In the genomic region with DNA sequence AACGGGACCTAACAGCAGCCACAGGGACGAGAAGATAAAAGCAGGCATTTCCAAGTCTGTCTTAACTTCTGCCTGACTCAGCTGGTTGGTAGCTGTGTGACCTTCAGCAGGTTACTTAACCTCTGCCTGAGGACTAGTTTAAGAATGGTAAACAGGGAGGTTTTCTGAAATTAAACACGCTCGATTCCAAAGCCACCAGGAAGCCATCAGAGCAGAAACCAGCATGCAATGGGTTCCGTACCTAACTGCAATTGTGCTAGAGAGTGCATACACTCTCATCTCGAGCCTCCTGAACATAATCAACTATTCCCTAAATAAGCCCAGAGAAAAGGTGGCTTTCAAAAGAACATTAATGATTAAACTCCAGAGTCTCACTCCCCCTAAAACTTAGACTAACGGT, we compare ENCODE assay signal across 9 mouse cellular contexts. TPM values are rescaled to one million over a fixed set of nuclear protein-coding genes. Genes with fewer than 3 reads are reported as not detected.
A peak's percentile ranks its signal among the peaks of the same experiment; 100 is the strongest.
DNase-seq lines count a peak whose midpoint lies in the region; ATAC-seq and TF ChIP-seq lines count a peak whose summit lies in the region.
"Had no signal": no experiment of that assay in that cellular context is flagged by ENCODE, and none has a peak within 500 bp of the region (broad histone marks: within the 10 kb centered on the region; RNA-seq: fewer than 3 reads in every experiment).

No protein-coding gene starts in this region.

- no peak overlapping the region for H3K27ac ChIP-seq in kidney, embryonic 14.5 days (ENCODE audit: low read depth, low read length)
- no peak overlapping the region for H3K27ac ChIP-seq in embryonic facial prominence, embryonic 10.5 days (replicated peaks)
- peak overlapping the region; percentile 59; the same call in 1 of the 2 replicates for H3K27ac ChIP-seq in intestine, embryonic 15.5 days
- H3K27ac ChIP-seq in midbrain, postnatal 0 days (ENCODE audit: low read depth, low read length): no peak overlapping the region

- no peaks in the 10 kb centered on the region for H3K9me3 ChIP-seq in kidney, embryonic 14.5 days (ENCODE audit: control insufficient read depth, low read length)
- no peaks in the 10 kb centered on the region for H3K9me3 ChIP-seq in embryonic facial prominence, embryonic 10.5 days
- H3K9me3 ChIP-seq in intestine, embryonic 15.5 days: no peaks in the 10 kb centered on the region
- H3K9me3 ChIP-seq in midbrain, postnatal 0 days (ENCODE audit: low read length): no peaks in the 10 kb centered on the region

- ATAC-seq in kidney, embryonic 14.5 days (ENCODE audit: low FRiP score, low TSS enrichment): no peak
- no peak for ATAC-seq in intestine, embryonic 15.5 days
- ATAC-seq in midbrain, postnatal 0 days (ENCODE audit: low FRiP score): no peak

- DNase-seq in kidney, postnatal 10 days: no peak
- DNase-seq in embryonic facial prominence, embryonic 10.5 days (ENCODE audit: low spot score): no peak
- no peak for DNase-seq in midbrain, postnatal 0 days (ENCODE audit: low spot score)
- DNase-seq in frontal cortex, postnatal 36 days (ENCODE audit: low spot score in 2 of 2): no peak
- no peak for DNase-seq in urinary bladder, postnatal 14 days (ENCODE audit: low spot score)
- no peak for DNase-seq in right cerebral cortex, postnatal 14 days

- no peaks in the 10 kb centered on the region for H3K27me3 ChIP-seq in kidney, embryonic 14.5 days (ENCODE audit: control insufficient read depth, insufficient read depth, low read length)
- peaks cover 34% of the 10 kb centered on the region for H3K27me3 ChIP-seq in embryonic facial prominence, embryonic 10.5 days (replicated peaks; ENCODE audit: low read depth, poor library complexity, severe bottlenecking)
- no peaks in the 10 kb centered on the region for H3K27me3 ChIP-seq in intestine, embryonic 15.5 days (replicated peaks)
- peaks cover 14% of the 10 kb centered on the region; the same call in 1 of the 2 replicates for H3K27me3 ChIP-seq in midbrain, postnatal 0 days (ENCODE audit: insufficient read depth, low read length)

- peaks cover 33% of the 10 kb centered on the region for H3K4me1 ChIP-seq in kidney, embryonic 14.5 days (ENCODE audit: control insufficient read depth, insufficient read depth, low read length)
- H3K4me1 ChIP-seq in embryonic facial prominence, embryonic 10.5 days: peaks cover 58% of the 10 kb centered on the region
- H3K4me1 ChIP-seq in intestine, embryonic 15.5 days (replicated peaks): peaks cover 31% of the 10 kb centered on the region
- peaks cover 6% of the 10 kb centered on the region; the same call in 1 of the 2 replicates for H3K4me1 ChIP-seq in midbrain, postnatal 0 days (ENCODE audit: insufficient read depth, low read length)

- TF ChIP-seq CTCF in midbrain, postnatal 0 days (IDR thresholded peaks at IDR 0.05): no peak

- H3K9ac ChIP-seq in kidney, embryonic 14.5 days (ENCODE audit: low read depth, low read length): peak overlapping the region; percentile 64; the same call in 1 of the 2 replicates
- H3K9ac ChIP-seq in intestine, embryonic 15.5 days: peak overlapping the region; percentile 79
- no peak overlapping the region for H3K9ac ChIP-seq in midbrain, postnatal 0 days (replicated peaks; ENCODE audit: low read length, poor library complexity, severe bottlenecking)

- H3K4me3 ChIP-seq in kidney, embryonic 14.5 days (ENCODE audit: low read length): peak overlapping the region; percentile 78
- H3K4me3 ChIP-seq in embryonic facial prominence, embryonic 10.5 days: peak overlapping the region; percentile 75
- peak overlapping the region; percentile 73 for H3K4me3 ChIP-seq in intestine, embryonic 15.5 days (replicated peaks)
- no peak overlapping the region for H3K4me3 ChIP-seq in midbrain, postnatal 0 days (ENCODE audit: low read depth, low read length)

- peak overlapping the region; percentile 64 for H3K4me2 ChIP-seq in kidney, embryonic 14.5 days (replicated peaks; ENCODE audit: low read depth, low read length)
- H3K4me2 ChIP-seq in intestine, embryonic 15.5 days (replicated peaks): peak overlapping the region; percentile 83
- peak overlapping the region; percentile 81 for H3K4me2 ChIP-seq in midbrain, postnatal 0 days (ENCODE audit: low read depth, low read length, poor library complexity, severe bottlenecking)

- WGBS in kidney, embryonic 14.5 days: 23% methylated on average over 7 of the region's 7 CpGs
- WGBS in embryonic facial prominence, embryonic 10.5 days: 28% methylated on average over 7 of the region's 7 CpGs
- 21% methylated on average over 7 of the region's 7 CpGs for WGBS in intestine, embryonic 15.5 days
- 38% methylated on average over 7 of the region's 7 CpGs for WGBS in midbrain, postnatal 0 days

- H3K36me3 ChIP-seq in kidney, embryonic 14.5 days (ENCODE audit: control insufficient read depth, insufficient read depth, low read length): no peaks in the 10 kb centered on the region
- no peaks in the 10 kb centered on the region for H3K36me3 ChIP-seq in embryonic facial prominence, embryonic 10.5 days (replicated peaks)
- H3K36me3 ChIP-seq in intestine, embryonic 15.5 days: no peaks in the 10 kb centered on the region
- H3K36me3 ChIP-seq in midbrain, postnatal 0 days (ENCODE audit: insufficient read depth, low read length): no peaks in the 10 kb centered on the region

RNA-seq across cellular contexts. Expression of a gene that starts 2.0 kb away (rescaled TPM):
- polyA plus RNA-seq in kidney, embryonic 14.5 days (2014; fragmentation: Nextera tagmentation; extraction: Ambion mirVana): 87.8 and 108 TPM in 2 replicates
- polyA plus RNA-seq in embryonic facial prominence, embryonic 10.5 days (2016; fragmentation: Nextera tagmentation; extraction: Ambion mirVana): 25.5 and 26.0 TPM in 2 replicates
- polyA plus RNA-seq in intestine, embryonic 15.5 days (2015; fragmentation: Nextera tagmentation; extraction: Ambion mirVana): 120 and 126 TPM in 2 replicates
- 13.8 and 20.3 TPM in 2 replicates for total RNA-seq in midbrain, postnatal 0 days (2014; rRNA removed)
- polyA plus RNA-seq in midbrain, postnatal 0 days (2015; fragmentation: Nextera tagmentation; extraction: Ambion mirVana): 18.3 and 19.3 TPM in 2 replicates

RNA-seq across cellular contexts. Expression of a gene that starts 15.0 kb away (rescaled TPM):
- polyA plus RNA-seq in kidney, embryonic 14.5 days (2014; fragmentation: Nextera tagmentation; extraction: Ambion mirVana): 66.8 and 69.4 TPM in 2 replicates
- polyA plus RNA-seq in embryonic facial prominence, embryonic 10.5 days (2016; fragmentation: Nextera tagmentation; extraction: Ambion mirVana): 52.5 and 53.1 TPM in 2 replicates
- polyA plus RNA-seq in intestine, embryonic 15.5 days (2015; fragmentation: Nextera tagmentation; extraction: Ambion mirVana): 51.1 and 61.9 TPM in 2 replicates
- 194 and 206 TPM in 2 replicates for total RNA-seq in midbrain, postnatal 0 days (2014; rRNA removed)
- polyA plus RNA-seq in midbrain, postnatal 0 days (2015; fragmentation: Nextera tagmentation; extraction: Ambion mirVana): 103 and 108 TPM in 2 replicates

RNA-seq across cellular contexts. Expression of a gene that starts 19.0 kb away (rescaled TPM):
- polyA plus RNA-seq in kidney, embryonic 14.5 days (2014; fragmentation: Nextera tagmentation; extraction: Ambion mirVana): 7.1 and 8.4 TPM in 2 replicates
- polyA plus RNA-seq in embryonic facial prominence, embryonic 10.5 days (2016; fragmentation: Nextera tagmentation; extraction: Ambion mirVana): 3.1 and 3.2 TPM in 2 replicates
- 9.4 and 18.5 TPM in 2 replicates for polyA plus RNA-seq in intestine, embryonic 15.5 days (2015; fragmentation: Nextera tagmentation; extraction: Ambion mirVana)
- 4.7 and 15.0 TPM in 2 replicates for total RNA-seq in midbrain, postnatal 0 days (2014; rRNA removed)
- 6.9 and 7.2 TPM in 2 replicates for polyA plus RNA-seq in midbrain, postnatal 0 days (2015; fragmentation: Nextera tagmentation; extraction: Ambion mirVana)

RNA-seq across cellular contexts. Expression of a gene that starts 31.8 kb away (rescaled TPM):
- not detected in 2 replicates for polyA plus RNA-seq in kidney, embryonic 14.5 days (2014; fragmentation: Nextera tagmentation; extraction: Ambion mirVana)
- not detected in 2 replicates for polyA plus RNA-seq in embryonic facial prominence, embryonic 10.5 days (2016; fragmentation: Nextera tagmentation; extraction: Ambion mirVana)
- not detected in 2 replicates for polyA plus RNA-seq in intestine, embryonic 15.5 days (2015; fragmentation: Nextera tagmentation; extraction: Ambion mirVana)
- total RNA-seq in midbrain, postnatal 0 days (2014; rRNA removed): not detected in 2 replicates
- polyA plus RNA-seq in midbrain, postnatal 0 days (2015; fragmentation: Nextera tagmentation; extraction: Ambion mirVana): not detected in 2 replicates
- polyA plus RNA-seq: gonadal fat pad, adult 2 months had no signal

RNA-seq across cellular contexts. Expression of a gene that starts 36.8 kb away (rescaled TPM):
- 0.12 and 0.20 TPM in 2 replicates for polyA plus RNA-seq in kidney, embryonic 14.5 days (2014; fragmentation: Nextera tagmentation; extraction: Ambion mirVana)
- polyA plus RNA-seq in embryonic facial prominence, embryonic 10.5 days (2016; fragmentation: Nextera tagmentation; extraction: Ambion mirVana): 0.23 and 0.85 TPM in 2 replicates
- 9.3 and 11.0 TPM in 2 replicates for polyA plus RNA-seq in intestine, embryonic 15.5 days (2015; fragmentation: Nextera tagmentation; extraction: Ambion mirVana)
- 1.9 and 2.0 TPM in 2 replicates for total RNA-seq in midbrain, postnatal 0 days (2014; rRNA removed)
- polyA plus RNA-seq in midbrain, postnatal 0 days (2015; fragmentation: Nextera tagmentation; extraction: Ambion mirVana): 1.9 and 2.1 TPM in 2 replicates
